Mouse (Mus musculus): ENCODE measurements around the gene Dock4. TPM values are rescaled to one million over a fixed set of nuclear protein-coding genes. Genes with fewer than 3 reads are reported as not detected.

Gene Dock4
- polyA plus RNA-seq, 1 experiment from 2014 or later: 2.6 TPM

DNA sequence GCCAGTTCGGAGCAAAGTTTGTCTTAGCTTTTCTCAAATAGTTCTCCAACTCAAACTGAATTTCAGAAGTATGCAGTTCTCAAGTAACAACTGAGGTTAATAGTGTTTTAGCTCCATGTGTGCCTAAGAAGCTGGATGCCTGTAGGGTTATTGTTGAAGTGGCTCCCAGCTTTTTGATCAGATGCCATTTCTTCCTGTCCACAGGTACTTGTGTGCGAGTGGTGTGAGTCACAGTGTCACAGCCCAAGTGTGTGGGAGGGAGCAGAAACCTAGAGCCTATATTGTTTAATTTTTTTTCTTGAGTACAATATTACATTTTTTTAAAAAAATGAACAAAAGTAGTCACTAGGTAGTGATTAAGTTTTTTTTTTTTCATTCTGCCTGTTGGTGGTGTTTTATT, 313.5 kb downstream of the Dock4 start:
- no peaks in the 10 kb centered on the region for H3K36me3 ChIP-seq
- H3K9me3 ChIP-seq (replicated peaks): no peaks in the 10 kb centered on the region
- H3K4me1 ChIP-seq: no peaks in the 10 kb centered on the region
- H3K27me3 ChIP-seq (replicated peaks): no peaks in the 10 kb centered on the region
- no peak overlapping the region for H3K4me2 ChIP-seq
- ATAC-seq: no peak
- H3K9ac ChIP-seq: no peak overlapping the region
- WGBS (ENCODE audit: insufficient replicate concordance): 70% methylated on average over 2 of the region's 2 CpGs
- H3K4me3 ChIP-seq: no peak overlapping the region
- H3K27ac ChIP-seq: no peak overlapping the region

DNA sequence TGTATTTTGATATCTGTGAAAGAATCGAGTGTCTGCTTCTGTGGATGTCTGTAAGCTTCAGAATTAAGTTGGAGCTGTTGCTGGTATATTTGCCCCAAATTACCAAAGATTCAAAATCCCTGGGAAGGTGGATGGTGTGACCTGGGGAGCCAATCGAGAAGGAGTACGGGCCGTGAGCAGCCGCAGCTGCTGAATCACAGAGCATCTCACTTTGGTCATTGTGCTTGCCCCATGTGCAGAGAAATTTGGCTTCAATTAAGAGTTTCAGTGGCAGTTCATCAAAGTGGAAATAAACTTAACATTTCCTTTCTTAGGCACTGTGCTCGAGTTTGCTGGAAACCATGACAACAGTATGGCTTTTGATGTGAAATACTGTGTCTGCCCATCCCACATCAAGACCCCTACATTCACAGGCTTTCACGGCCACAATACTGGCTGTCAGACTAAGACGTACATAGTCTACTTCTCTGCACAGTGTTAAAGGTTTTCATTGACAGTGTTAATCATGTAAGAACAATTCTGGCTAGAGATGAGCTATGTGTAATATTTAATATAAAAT, 321.6 kb downstream of the Dock4 start:
- no peak overlapping the region for H3K27ac ChIP-seq
- no peaks in the 10 kb centered on the region for H3K27me3 ChIP-seq (replicated peaks)
- H3K4me2 ChIP-seq: no peak overlapping the region
- H3K4me3 ChIP-seq: no peak overlapping the region
- H3K36me3 ChIP-seq: no peaks in the 10 kb centered on the region
- H3K9ac ChIP-seq: no peak overlapping the region
- H3K9me3 ChIP-seq (replicated peaks): no peaks in the 10 kb centered on the region
- no peaks in the 10 kb centered on the region for H3K4me1 ChIP-seq
- WGBS (ENCODE audit: insufficient replicate concordance): 72% methylated on average over 8 of the region's 8 CpGs
- ATAC-seq: no peak

DNA sequence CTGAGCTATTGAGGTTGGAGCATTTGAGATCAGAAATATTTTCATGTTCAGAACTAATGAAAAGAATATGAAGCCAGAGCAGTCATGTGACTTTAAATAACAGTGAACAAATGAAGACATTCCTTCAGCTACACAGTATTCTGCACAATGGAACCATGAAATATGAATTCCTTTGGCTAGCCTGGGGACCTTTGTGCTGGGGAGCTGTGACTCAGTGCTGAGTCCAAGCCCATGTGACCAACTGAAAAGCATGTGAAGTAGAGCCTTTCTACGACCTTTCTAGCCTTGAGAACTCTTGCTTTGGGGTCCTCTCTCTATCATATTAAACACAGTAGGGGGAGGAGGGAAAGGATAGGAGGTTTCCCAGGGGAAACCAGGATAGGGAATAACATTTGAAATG, 327.3 kb downstream of the Dock4 start:
- Histone ChIP-seq H3K4me2 (no peak overlapping the region), H3K9me3 (replicated peaks) (no peaks in the 10 kb centered on the region), H3K4me1 (no peaks in the 10 kb centered on the region), H3K27ac (no peak overlapping the region), H3K4me3 (no peak overlapping the region), H3K36me3 (no peaks in the 10 kb centered on the region), H3K27me3 (replicated peaks) (no peaks in the 10 kb centered on the region), H3K9ac (no peak overlapping the region)
- ATAC-seq: no peak
- 69% methylated on average over 1 of the region's 1 CpGs for WGBS (ENCODE audit: insufficient replicate concordance)

DNA sequence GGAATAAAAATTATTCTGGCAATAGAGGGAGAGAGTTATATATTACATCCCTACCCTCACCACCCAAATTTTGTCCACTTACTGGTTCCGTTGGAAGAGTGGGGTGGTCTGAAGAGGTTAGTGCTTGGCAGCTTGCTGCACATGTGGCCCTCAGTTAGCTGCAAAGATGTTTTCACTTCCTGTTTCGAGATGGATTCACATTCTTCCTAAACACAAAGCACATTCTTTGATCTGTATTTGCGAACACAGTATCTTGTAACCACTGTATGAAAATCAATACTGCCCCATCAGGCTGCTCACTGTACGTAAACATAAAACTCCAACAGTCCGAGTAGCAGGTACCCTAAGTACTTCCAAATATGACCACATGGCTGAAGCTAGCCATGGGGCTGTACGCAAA, 335.8 kb downstream of the Dock4 start:
- Histone ChIP-seq H3K27me3 (replicated peaks) (no peaks in the 10 kb centered on the region), H3K4me2 (no peak overlapping the region), H3K4me1 (no peaks in the 10 kb centered on the region), H3K27ac (no peak overlapping the region), H3K36me3 (no peaks in the 10 kb centered on the region), H3K9ac (no peak overlapping the region), H3K9me3 (replicated peaks) (no peaks in the 10 kb centered on the region), H3K4me3 (no peak overlapping the region)
- 67% methylated on average over 6 of the region's 6 CpGs for WGBS (ENCODE audit: insufficient replicate concordance)
- ATAC-seq: no peak

DNA sequence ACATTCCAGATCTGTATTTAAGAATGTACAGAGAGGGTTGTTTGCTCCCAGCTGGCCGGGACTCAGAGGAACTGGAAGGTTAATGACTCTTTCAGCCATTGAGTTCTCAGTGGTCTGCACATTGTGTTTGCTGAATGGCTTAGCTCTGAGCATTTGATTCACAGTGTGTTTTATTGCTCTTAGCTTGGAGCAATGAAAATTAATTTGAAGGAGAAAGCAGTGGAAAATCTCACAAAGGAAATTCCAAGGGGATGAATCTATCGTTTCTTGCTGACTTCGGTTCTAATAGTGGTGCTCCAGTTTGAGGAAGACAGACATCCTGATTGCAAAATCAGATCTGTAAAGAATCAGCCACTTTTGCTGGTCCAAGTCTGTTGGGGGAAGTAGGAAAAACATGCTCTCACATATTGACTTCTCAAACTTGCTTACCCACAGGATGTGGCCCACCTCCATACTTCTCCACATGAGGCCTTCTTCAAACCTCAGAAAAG, 342.9 kb downstream of the Dock4 start:
- Histone ChIP-seq H3K4me3 (no peak overlapping the region), H3K4me2 (no peak overlapping the region), H3K27me3 (replicated peaks) (0 out of 2 replicates have a peak, but pooled peaks cover 4% of the 10 kb centered on the region), H3K27ac (no peak overlapping the region), H3K9me3 (replicated peaks) (no peaks in the 10 kb centered on the region), H3K36me3 (no peaks in the 10 kb centered on the region), H3K4me1 (no peaks in the 10 kb centered on the region), H3K9ac (no peak overlapping the region)
- 24% methylated on average over 3 of the region's 3 CpGs for WGBS (ENCODE audit: insufficient replicate concordance)
- ATAC-seq: no peak

DNA sequence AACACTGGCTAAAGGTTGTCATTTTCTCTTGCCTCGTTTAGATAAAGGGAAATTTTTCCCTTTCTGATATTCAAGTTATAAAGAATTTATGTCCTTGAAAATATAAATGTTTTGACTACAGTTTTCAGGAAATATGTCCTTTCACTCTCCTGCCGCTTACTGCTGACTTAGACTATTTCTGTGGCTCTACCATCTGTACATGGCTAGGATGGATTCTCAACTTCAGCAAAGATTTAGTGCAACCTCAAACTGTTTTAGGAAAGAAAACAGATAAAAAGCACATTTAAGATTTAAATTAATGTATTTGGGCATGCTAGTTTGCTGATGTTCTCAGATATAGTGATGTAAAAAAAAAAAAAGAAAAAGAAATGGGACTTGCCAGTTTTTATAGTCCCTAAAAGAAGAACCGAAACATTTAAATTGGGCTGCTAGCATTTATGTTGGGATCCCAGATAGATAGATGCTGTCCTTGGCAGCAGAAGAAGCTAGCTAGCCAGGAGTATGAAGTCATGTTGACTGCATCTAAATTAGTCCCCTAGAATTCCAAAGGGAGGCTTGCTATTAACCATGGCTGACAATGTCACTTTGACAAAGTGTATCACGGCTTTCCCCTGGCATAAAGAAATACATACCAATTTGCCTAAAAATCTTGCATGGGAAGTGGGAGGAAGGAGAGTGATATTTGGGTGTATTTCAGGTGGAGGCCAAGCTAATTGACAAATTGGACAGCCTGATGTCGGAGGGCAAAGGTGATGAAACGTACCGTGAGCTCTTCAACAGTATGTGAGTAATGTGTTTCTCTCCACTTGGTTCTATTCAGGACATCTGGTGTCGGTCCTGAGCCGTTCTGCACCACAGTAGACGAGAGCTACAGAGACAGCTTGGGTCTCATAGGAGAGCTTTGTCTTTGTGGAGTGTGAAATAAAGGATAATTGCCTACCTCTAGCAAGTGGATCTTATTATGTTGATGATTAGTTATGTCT, 343.9 kb downstream of the Dock4 start:
- Histone ChIP-seq H3K36me3 (no peaks in the 10 kb centered on the region), H3K27ac (no peak overlapping the region), H3K4me3 (no peak overlapping the region), H3K9me3 (replicated peaks) (no peaks in the 10 kb centered on the region), H3K4me2 (no peak overlapping the region), H3K27me3 (replicated peaks) (peaks cover 8% of the 10 kb centered on the region; the same call in 1 of the 2 replicates), H3K4me1 (no peaks in the 10 kb centered on the region), H3K9ac (no peak overlapping the region)
- WGBS (ENCODE audit: insufficient replicate concordance): 72% methylated on average over 10 of the region's 10 CpGs
- no peak for ATAC-seq

DNA sequence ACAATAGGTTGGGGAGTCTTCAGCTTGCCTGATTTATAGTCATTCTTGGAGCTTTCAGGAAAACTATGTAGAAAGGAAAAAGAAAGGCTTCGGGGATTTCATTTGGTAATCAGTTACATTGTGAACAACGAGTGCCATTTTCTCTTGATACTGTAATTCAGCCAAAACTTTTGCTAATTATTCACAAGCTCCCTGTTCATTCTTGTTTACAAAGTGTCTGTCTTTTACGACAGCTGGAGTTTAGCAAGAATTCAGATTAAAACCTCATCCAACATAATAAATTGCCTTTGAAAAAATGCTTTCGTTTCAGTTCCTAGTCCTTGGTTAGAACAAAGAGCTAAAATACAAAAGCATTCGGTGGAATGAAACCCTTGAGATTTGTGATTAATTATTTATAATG, 345.5 kb downstream of the Dock4 start:
- no peak overlapping the region for H3K9ac ChIP-seq
- peaks cover 6% of the 10 kb centered on the region for H3K4me1 ChIP-seq
- H3K36me3 ChIP-seq: no peaks in the 10 kb centered on the region
- H3K27me3 ChIP-seq (replicated peaks): peaks cover 8% of the 10 kb centered on the region; the same call in 1 of the 2 replicates
- H3K27ac ChIP-seq: no peak overlapping the region
- no peak overlapping the region for H3K4me2 ChIP-seq
- no peaks in the 10 kb centered on the region for H3K9me3 ChIP-seq (replicated peaks)
- no peak for ATAC-seq
- 65% methylated on average over 5 of the region's 5 CpGs for WGBS (ENCODE audit: insufficient replicate concordance)
- H3K4me3 ChIP-seq: no peak overlapping the region

DNA sequence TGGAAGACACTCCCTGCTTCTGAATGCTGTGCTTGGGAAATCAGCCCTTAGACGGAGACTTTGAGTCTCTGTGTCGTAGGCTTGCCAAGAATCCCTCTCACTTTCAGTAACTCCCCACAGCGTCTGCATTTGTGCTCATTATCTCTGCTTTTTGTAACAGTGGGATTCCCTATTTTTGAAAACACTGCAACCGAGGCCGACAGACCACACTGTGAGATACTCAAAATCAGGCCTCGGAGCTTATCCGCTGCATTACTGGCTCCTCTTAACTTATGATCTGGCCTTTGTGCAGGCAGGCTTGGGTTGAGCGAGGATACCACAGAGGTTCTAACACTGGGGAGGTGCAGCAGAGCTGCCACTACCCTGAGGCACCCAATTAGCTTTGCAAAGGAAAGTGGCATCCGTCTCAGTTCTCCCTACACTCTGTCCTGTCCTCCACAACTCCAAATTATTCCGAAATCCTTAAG, 346.5 kb downstream of the Dock4 start:
- H3K9ac ChIP-seq: no peak overlapping the region

DNA sequence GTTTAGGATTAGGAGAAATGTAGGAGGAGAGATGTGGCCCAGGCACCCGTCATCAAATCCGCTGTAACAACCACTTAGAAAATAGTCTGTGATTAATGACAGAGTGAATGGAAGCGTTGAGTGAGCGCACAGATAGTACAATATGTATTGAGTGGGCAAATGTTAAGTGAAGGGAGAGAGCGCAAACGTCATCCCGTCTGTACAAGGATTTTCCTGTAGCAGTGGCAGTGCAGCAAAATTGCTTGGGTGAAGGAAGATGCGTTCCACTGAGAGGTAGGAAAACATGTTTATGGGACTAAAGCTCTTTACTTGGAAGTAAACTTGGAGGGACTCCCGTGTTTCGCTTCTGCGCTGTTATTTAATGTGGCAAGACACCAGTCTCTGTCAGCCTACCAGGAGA, 348.3 kb downstream of the Dock4 start:
- H3K36me3 ChIP-seq: no peaks in the 10 kb centered on the region
- no peak for ATAC-seq
- peaks cover 19% of the 10 kb centered on the region for H3K4me1 ChIP-seq
- peaks cover 8% of the 10 kb centered on the region; the same call in 1 of the 2 replicates for H3K27me3 ChIP-seq (replicated peaks)
- H3K4me3 ChIP-seq: no peak overlapping the region
- no peak overlapping the region for H3K27ac ChIP-seq
- 69% methylated on average over 11 of the region's 11 CpGs for WGBS (ENCODE audit: insufficient replicate concordance)
- H3K4me2 ChIP-seq: no peak overlapping the region
- H3K9me3 ChIP-seq (replicated peaks): no peaks in the 10 kb centered on the region
- H3K9ac ChIP-seq: no peak overlapping the region

More for the DNA sequence above, 346.5 kb downstream of the Dock4 start:
- no peaks in the 10 kb centered on the region for H3K36me3 ChIP-seq
- no peak overlapping the region for H3K4me3 ChIP-seq
- peaks cover 15% of the 10 kb centered on the region for H3K4me1 ChIP-seq
- WGBS (ENCODE audit: insufficient replicate concordance): 58% methylated on average over 10 of the region's 10 CpGs
- no peak overlapping the region for H3K4me2 ChIP-seq
- ATAC-seq: no peak
- H3K9me3 ChIP-seq (replicated peaks): no peaks in the 10 kb centered on the region
- H3K27me3 ChIP-seq (replicated peaks): peaks cover 8% of the 10 kb centered on the region; the same call in 1 of the 2 replicates
- H3K27ac ChIP-seq: no peak overlapping the region

DNA sequence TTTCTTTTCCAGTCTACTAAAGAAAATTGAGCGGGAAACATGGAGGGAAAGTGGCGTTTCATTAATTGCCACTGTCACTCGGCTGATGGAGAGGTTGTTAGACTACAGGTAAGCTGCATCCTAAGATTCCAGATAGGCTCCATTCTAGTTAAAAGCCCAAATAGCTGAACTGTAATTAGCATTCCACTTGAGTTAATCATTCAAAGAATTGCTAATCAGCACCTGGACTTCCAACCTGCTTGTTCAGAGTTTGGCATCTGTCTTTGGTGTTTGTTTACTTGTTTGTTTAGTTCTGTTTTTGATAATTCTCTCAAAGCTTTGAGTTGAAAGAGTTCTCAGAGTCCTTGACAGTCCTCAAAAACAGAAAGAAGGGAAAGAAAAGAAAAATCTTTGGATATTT, 349.0 kb downstream of the Dock4 start:
- no peaks in the 10 kb centered on the region for H3K9me3 ChIP-seq (replicated peaks)
- WGBS (ENCODE audit: insufficient replicate concordance): 72% methylated on average over 3 of the region's 3 CpGs
- no peak for ATAC-seq

DNA sequence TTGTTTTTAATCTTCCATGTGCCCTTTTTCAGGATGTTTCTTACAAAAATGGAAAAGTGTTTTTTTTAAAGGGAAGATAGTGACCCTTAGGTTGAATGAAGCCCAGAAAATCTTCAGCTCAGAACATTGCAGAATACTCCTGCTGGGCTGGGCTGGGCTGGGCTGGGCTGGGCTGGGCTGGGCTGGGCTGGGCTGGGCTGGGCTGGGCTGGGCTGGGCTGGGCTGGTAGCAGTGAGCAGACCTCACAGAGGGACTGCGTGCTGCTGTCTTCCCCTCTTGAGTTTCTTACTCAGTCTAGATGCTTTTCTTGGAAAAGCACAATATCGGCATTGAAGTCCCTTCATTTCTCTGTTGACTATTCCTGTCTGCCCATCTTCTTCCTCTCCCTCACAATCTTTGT, 350.0 kb downstream of the Dock4 start:
- peaks cover 19% of the 10 kb centered on the region for H3K4me1 ChIP-seq
- no peaks in the 10 kb centered on the region for H3K36me3 ChIP-seq
- no peak for ATAC-seq
- no peak overlapping the region for H3K4me2 ChIP-seq
- H3K9ac ChIP-seq: no peak overlapping the region
- peaks cover 8% of the 10 kb centered on the region; the same call in 1 of the 2 replicates for H3K27me3 ChIP-seq (replicated peaks)
- no peak overlapping the region for H3K27ac ChIP-seq
- H3K4me3 ChIP-seq: no peak overlapping the region
- 22% methylated on average over 2 of the region's 2 CpGs for WGBS (ENCODE audit: insufficient replicate concordance)
- H3K9me3 ChIP-seq (replicated peaks): no peaks in the 10 kb centered on the region

More for the DNA sequence above, 349.0 kb downstream of the Dock4 start:
- H3K36me3 ChIP-seq: no peaks in the 10 kb centered on the region
- H3K4me2 ChIP-seq: no peak overlapping the region
- H3K27me3 ChIP-seq (replicated peaks): peaks cover 8% of the 10 kb centered on the region; the same call in 1 of the 2 replicates
- H3K27ac ChIP-seq: no peak overlapping the region
- no peak overlapping the region for H3K4me3 ChIP-seq
- peaks cover 19% of the 10 kb centered on the region for H3K4me1 ChIP-seq
- no peak overlapping the region for H3K9ac ChIP-seq
